Mouse (Mus musculus): ENCODE results near the gene Atg14. TPM values are rescaled to one million over a fixed set of nuclear protein-coding genes. Genes with fewer than 3 reads are reported as not detected.

The Atg14 gene
- polyA plus RNA-seq, 1 experiment from 2014 or later: 21.7 TPM

Other genes starting within 250 kb of the Atg14 start
- gene Lgals3, start 202.9 kb downstream of the Atg14 start, polyA plus RNA-seq (2015; fragmentation: Nextera tagmentation; extraction: Ambion mirVana): 3.6 and 3.8 TPM in 2 replicates
- gene Dlgap5, start 152.2 kb downstream of the Atg14 start, polyA plus RNA-seq (2015; fragmentation: Nextera tagmentation; extraction: Ambion mirVana): 6.8 and 7.8 TPM in 2 replicates
- 31.9 and 36.0 TPM in 2 replicates for gene Fbxo34, start 120.2 kb downstream of the Atg14 start, polyA plus RNA-seq (2015; fragmentation: Nextera tagmentation; extraction: Ambion mirVana)
- 57.6 and 65.8 TPM in 2 replicates for gene Ktn1, start 77.8 kb upstream of the Atg14 start, polyA plus RNA-seq (2015; fragmentation: Nextera tagmentation; extraction: Ambion mirVana)

Measured in midbrain, embryonic 15.5 days (tissue).